Mouse (Mus musculus): ENCODE measurements around the gene Esam. TPM values are rescaled to one million over a fixed set of nuclear protein-coding genes. Genes with fewer than 3 reads are reported as not detected.

Gene Esam
- polyA plus RNA-seq, 1 experiment from 2014 or later, result 42.8 TPM

- no peak for DNase-seq
- Histone ChIP-seq H3K36me3 (ENCODE audit: control insufficient read depth, insufficient read depth, low read length) (no peaks in the 10 kb centered on the region), H3K9ac (replicated peaks; ENCODE audit: low read length) (no peak overlapping the region), H3K4me3 (replicated peaks; ENCODE audit: low read depth, low read length) (no peak overlapping the region), H3K27me3 (ENCODE audit: control insufficient read depth, insufficient read depth, low read length) (no peaks in the 10 kb centered on the region), H3K9me3 (ENCODE audit: control insufficient read depth, low read length) (no peaks in the 10 kb centered on the region), H3K27ac (replicated peaks; ENCODE audit: low read depth, low read length) (no peak overlapping the region), H3K4me1 (ENCODE audit: control insufficient read depth, insufficient read depth, low read length) (no peaks in the 10 kb centered on the region), H3K4me2 (ENCODE audit: low read length) (no peak overlapping the region)
- ATAC-seq (ENCODE audit: low FRiP score, low TSS enrichment), result no peak
- 85% methylated on average over 4 of the region's 4 CpGs for WGBS
Measured at GRCm38 (mm10) chr9:37586718-37587117, 58.8 kb downstream of the Esam start.

Other genes with a start within 250 kb of the Esam start
- 8.5 and 9.4 TPM in 2 replicates for gene Ccdc15, start 179.6 kb upstream of the Esam start, polyA plus RNA-seq (2014; fragmentation: Nextera tagmentation; extraction: Ambion mirVana)
- 6.1 and 11.9 TPM in 2 replicates for gene Hepacam, start 160.7 kb upstream of the Esam start, polyA plus RNA-seq (2014; fragmentation: Nextera tagmentation; extraction: Ambion mirVana)
- gene Robo4, start 126.2 kb upstream of the Esam start, polyA plus RNA-seq (2014; fragmentation: Nextera tagmentation; extraction: Ambion mirVana), result 2.6 and 4.5 TPM in 2 replicates
- gene Robo3, start 94.8 kb upstream of the Esam start, polyA plus RNA-seq (2014; fragmentation: Nextera tagmentation; extraction: Ambion mirVana), result 8.9 and 13.3 TPM in 2 replicates
- 32.5 and 42.9 TPM in 2 replicates for gene Msantd2, start 38.8 kb upstream of the Esam start, polyA plus RNA-seq (2014; fragmentation: Nextera tagmentation; extraction: Ambion mirVana)
- 0.29 and 0.35 TPM in 2 replicates for gene Vsig2, start 11.2 kb downstream of the Esam start, polyA plus RNA-seq (2014; fragmentation: Nextera tagmentation; extraction: Ambion mirVana)
- 4.0 and 5.5 TPM in 2 replicates for gene Nrgn, start 24.8 kb downstream of the Esam start, polyA plus RNA-seq (2014; fragmentation: Nextera tagmentation; extraction: Ambion mirVana)
- gene Siae, start 27.6 kb downstream of the Esam start, polyA plus RNA-seq (2014; fragmentation: Nextera tagmentation; extraction: Ambion mirVana), result 8.6 and 12.3 TPM in 2 replicates
- gene Spa17, start 85.6 kb downstream of the Esam start, polyA plus RNA-seq (2014; fragmentation: Nextera tagmentation; extraction: Ambion mirVana), result 7.5 and 9.5 TPM in 2 replicates
- gene Tbrg1, start 129.2 kb downstream of the Esam start, polyA plus RNA-seq (2014; fragmentation: Nextera tagmentation; extraction: Ambion mirVana), result 89.5 and 91.6 TPM in 2 replicates
- not detected in 2 replicates for gene Panx3, start 141.2 kb downstream of the Esam start, polyA plus RNA-seq (2014; fragmentation: Nextera tagmentation; extraction: Ambion mirVana)
- not detected in 2 replicates for gene Olfr160, start 188.2 kb downstream of the Esam start, polyA plus RNA-seq (2014; fragmentation: Nextera tagmentation; extraction: Ambion mirVana)
- not detected in 2 replicates for gene Olfr874, start 217.0 kb downstream of the Esam start, polyA plus RNA-seq (2014; fragmentation: Nextera tagmentation; extraction: Ambion mirVana)
- not detected in 2 replicates for gene Olfr875, start 243.8 kb downstream of the Esam start, polyA plus RNA-seq (2014; fragmentation: Nextera tagmentation; extraction: Ambion mirVana)

Data from midbrain, embryonic 14.5 days (tissue).